Mouse (Mus musculus) skeletal muscle tissue, adult 2 months (tissue): ENCODE data around the gene Hopx.
"Not testable (repeated sequence)": the region's sequence is repeated elsewhere in the genome, so short reads cannot be mapped to it uniquely, and the experiment has no call there.

Experiments
- DNase-seq: peaks from one replicate; pipeline ENCODE4 v3.0.0-alpha.2; 2012; ENCODE audit warnings: low read depth, low spot score

The Hopx gene

DNA sequence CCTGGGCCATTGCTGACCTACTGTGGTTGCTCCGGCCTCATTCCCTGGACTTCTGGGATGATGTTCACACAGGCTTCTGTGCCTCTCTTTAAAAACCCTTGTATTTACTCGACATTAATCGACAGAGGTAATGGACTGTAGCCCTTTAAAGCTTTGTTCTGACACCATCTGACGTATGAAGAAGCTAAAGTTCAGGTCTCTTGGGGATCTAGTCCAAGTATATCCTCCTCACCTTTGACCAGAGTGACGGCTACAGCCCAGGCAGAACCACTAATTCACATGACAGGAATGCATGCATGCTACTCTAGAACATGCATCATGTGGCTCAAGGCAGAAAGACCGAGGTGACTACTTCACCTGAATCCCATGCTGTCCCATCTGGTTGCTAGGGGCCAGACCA, 14.2 kb downstream of the Hopx start:
- DNase-seq, result no peak

- no peak for DNase-seq
Measured at GRCm38 (mm10) chr5:77099997-77100380, 14.9 kb downstream of the Hopx start.

DNA sequence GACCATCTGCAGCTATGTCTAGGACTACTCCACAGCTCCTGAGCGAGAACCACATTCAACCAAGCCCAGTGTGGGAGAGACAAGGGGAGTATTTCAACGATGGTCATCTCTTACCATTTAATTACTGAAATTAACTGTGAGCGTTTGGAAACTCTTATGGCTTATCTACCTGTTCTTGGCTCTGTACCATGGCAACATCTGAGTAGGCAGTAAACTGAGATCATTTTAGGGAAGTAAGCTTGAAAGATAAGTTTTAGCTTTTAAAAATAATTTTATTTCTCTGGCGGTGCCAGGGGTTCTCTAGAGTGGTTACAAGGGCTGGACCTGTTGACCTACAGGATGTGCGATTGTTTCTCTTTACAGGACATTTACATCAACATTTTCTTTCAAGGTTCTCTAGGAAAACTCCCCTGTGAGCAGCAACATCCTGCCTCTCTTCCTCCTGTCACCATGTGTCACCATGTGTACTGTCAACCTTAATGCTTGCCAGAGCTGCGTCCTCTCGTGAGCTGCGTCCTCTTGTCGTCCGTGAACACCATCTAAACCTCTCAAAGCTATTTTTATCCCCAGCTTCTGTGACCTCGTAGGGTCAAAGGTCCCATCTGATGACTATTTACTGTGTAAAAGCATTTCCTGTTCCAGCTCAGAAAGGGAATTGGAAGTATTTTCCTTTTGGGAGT, 15.5 kb downstream of the Hopx start:
- peak; percentile 44 for DNase-seq

GRCm38 (mm10) chr5:77098874-77099273, 16.0 kb downstream of the Hopx start:
- DNase-seq, result no peak

- DNase-seq, result no peak
Measured at GRCm38 (mm10) chr5:77097686-77098085, 17.2 kb downstream of the Hopx start.

DNA sequence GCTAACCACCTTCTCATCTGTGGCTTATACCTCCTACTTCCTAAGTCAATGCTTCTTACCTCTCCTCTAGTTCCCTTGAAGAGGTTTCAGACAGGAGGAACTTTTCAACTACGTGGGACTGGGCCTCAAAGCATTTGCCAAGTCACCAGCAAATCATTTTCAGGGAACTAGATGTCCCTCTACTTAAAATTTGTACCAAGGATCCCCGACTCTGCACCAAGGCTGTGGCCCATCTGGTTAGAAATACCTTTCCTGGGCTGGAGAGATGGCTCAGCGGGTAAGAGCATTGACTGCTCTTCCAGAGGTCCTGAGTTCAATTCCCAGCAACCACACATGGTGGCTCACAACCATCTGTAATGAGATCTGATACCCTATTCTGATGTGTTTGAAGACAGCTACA, 18.7 kb downstream of the Hopx start:
- not testable (repeated sequence) for DNase-seq

- peak; percentile 32 for DNase-seq
Measured at GRCm38 (mm10) chr5:77094510-77095491, 20.1 kb downstream of the Hopx start.

DNA sequence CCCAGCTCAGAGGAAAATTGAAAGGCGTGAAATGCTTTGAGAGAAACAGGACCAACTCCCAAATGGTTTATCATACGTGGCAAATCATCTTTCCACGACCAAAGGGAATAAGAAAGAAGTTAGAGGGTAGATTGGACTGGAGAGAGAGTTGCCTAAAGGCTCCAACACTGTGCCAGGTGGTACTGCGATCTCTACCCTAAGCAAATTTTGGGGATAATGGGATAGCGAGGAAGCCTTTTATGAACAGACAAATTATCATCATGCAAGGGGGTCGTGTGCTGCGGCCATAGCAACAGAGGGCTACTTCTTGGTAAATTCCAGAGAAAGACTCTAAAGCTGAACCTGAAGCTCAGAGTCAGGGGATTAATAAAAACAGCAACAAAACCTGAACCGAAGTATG, 21.0 kb downstream of the Hopx start:
- no peak for DNase-seq

- DNase-seq, result no peak
Measured at GRCm38 (mm10) chr5:77092531-77092930, 22.4 kb downstream of the Hopx start.

DNA sequence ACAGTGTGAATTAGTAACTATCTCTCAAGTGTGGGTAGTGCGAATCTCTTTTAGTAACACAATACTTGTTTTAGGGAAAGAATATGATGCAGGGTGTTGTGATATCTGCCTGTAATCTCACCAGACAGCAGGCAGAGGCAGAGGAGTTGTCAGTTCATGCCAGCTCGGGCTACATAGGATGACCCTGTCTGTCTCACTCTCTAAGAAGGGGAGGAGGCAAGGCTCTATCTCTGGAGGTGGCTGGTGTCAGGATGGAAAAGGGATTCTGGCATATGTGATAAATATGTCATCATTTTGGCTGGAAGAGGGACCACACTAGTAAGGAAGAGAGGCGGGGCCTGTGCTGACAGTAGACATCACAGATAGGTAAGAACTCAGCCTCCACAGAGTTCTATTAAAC, 23.0 kb downstream of the Hopx start:
- no peak for DNase-seq

- no peak for DNase-seq
Measured at GRCm38 (mm10) chr5:77090521-77091096, 24.3 kb downstream of the Hopx start.

- no peak for DNase-seq
Measured at GRCm38 (mm10) chr5:77089901-77090300, 25.0 kb downstream of the Hopx start.

- no peak for DNase-seq
Measured at GRCm38 (mm10) chr5:77089294-77089693, 25.6 kb downstream of the Hopx start.

DNA sequence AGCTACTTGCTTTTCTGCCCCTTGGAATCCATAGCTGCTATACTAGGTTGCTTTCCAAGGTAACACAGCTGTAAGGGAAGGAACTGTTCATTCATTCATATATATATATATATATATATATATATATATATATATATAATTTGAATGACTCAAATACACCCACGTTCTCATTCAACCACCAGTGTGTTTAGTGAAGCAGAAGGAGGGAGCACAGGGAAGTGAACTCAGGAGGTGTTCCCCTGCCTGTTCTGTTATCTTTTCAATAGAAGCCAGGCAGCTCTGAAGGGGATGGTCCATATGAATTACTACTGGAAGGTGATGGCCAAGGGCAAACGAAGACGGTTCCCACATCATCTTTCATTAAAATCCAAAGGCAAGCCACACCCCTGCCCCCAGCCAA, 27.8 kb downstream of the Hopx start:
- DNase-seq, result no peak

DNA sequence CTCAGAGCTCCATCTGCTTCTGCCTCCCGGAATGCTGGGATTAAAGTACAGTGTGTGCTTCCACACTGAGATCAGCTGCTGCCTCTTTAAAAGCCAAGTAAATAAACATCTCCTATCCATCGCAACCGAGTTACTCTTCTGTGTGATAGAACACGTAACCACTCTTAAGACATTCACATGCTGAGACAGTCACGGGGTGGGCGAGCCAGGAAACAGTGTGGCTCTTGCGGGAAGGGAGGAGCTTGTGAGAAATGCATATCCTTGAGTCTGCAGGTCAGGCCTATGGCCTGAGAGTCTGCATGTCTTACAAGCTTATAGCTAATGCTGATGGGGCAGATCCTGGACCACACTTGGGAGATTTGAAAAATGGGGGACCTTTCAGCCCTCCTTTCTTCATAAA, 28.4 kb downstream of the Hopx start:
- DNase-seq, result no peak

- no peak for DNase-seq
Measured at GRCm38 (mm10) chr5:77085753-77086450, 29.0 kb downstream of the Hopx start.

DNA sequence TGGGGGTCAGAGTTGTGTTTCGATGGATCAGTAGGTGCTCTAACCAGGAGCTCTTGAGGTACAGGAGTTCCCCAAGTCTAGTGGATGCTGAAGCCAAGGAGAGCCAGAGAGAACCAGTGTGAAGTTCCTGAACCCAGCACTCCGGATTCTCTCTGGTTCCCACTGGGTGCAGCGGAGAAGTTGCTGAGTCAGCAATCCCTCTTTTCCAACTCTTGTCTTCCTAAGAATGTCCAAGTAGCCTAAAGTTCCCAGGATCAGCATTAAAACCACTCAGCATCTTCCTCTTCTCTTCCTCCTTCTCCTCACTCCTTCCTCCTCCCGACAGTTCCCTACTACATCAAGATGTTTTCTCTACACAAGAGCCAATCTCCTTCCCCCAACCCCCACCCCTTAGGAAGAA, 30.5 kb downstream of the Hopx start:
- DNase-seq, result no peak

DNA sequence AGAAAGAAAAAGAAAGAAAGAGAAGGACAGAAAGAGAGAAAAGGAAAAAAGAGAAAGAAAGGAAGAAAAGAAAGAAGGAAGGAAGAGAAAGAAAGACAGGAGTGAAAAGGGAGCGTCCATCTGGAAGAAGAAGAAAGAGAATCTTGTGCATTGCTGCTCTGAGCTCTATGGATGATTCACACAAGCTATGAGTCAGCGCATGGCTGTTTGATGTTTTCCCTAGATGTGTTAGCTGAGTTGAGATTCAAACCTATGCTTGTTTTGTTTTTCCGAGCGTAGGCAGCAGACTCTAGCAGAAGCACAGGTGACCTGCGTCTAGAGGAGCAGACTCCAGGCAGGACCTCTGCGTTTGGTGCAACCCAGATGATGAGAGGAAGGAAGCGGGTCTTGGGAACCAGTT, 32.2 kb downstream of the Hopx start:
- DNase-seq, result no peak

DNA sequence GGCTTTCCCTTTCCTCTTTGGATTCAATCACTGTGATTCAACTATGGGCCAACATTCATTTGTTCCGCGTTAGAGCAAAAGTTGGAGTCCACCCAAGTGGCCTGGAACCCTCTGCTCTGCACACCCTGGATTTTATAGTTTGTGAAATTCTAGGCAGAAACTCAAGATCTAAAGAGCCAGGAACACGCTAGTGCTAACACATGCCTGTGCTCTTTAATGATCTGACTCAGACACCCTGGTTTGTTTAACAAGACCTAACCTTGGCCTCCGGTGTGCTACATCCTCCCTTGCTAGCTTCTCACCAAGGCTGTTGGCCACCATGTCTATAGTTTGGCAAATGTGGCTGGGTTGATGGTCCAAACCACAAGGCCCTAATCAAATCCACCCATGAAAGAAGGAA, 34.2 kb downstream of the Hopx start:
- peak; percentile 65 for DNase-seq

DNA sequence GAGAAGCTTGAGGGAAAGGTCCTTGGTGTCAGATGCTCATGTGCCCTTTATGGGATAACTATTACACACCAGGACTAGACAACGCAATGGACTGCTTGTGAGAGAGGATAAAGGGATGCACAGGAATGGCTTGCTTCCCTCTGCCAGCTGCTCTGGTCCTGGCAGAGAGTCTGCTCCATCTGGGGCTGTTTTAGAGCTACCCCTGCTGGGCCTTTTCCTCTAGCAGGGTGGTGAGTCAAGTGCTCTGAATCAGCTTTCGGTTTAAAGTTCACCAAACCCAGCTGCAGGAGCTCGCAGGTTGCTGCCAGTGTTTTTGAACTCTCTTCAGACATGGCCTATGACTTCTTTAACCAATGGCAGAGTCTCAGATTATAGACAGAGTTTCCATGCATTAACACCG, 39.0 kb downstream of the Hopx start:
- no peak for DNase-seq

GRCm38 (mm10) chr5:77074914-77075313, 40.0 kb downstream of the Hopx start:
- peak; percentile 56 for DNase-seq

DNA sequence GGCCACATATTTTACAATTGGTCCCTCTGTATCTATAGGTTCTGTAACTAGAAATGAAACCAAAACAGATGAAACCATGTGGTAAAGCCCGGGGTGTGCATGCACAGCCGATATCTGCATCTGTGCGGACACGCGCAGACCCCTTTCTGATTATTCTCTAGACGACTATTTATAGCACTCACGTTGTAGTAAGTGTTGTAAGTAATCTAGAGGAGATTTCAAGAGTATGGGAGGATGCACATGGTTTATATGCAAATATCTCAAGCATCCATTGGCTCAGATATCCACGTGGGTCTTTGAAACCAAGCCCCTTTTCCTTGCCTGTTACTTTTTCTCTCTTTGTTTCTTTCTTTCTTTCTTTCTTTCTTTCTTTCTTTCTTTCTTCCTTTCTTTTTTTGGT, 41.1 kb downstream of the Hopx start:
- no peak for DNase-seq
